In the genomic region with DNA sequence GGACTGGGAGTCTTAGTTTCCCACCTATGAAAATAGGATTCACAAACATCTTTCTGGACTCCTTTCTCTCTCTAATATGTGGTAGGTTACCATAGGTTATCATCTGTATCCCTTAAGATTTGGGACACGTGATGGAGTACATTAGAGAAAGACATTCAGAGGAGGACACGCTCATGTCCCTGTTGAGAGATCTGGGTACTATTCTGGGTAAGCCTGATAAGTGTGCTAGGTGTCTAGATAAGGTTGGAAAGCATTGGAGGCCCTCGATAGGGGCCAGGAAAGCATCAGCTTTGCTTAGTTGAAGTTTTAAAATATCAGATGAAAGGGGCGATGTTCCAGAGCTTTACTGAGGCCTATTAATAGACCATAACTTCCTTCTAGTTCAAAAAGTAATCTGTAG, we compare ENCODE assay signal across 28 mouse cellular contexts. TPM values are rescaled to one million over a fixed set of nuclear protein-coding genes. Genes with fewer than 3 reads are reported as not detected.
"Had no signal": no experiment of that assay in that cellular context is flagged by ENCODE, and none has a peak within 500 bp of the region (broad histone marks: within the 10 kb centered on the region; RNA-seq: fewer than 3 reads in every experiment).

No protein-coding gene starts in this region.

- H3K9ac ChIP-seq: lung, embryonic 15.5 days; midbrain, embryonic 12.5 days; neural tube, embryonic 13.5 days; neural tube, embryonic 15.5 days had no signal

- H3K27me3 ChIP-seq: lung, embryonic 15.5 days; midbrain, embryonic 12.5 days; neural tube, embryonic 13.5 days; neural tube, embryonic 15.5 days had no signal

- H3K36me3 ChIP-seq: lung, embryonic 15.5 days; midbrain, embryonic 10.5 days; midbrain, embryonic 12.5 days; neural tube, embryonic 13.5 days; neural tube, embryonic 15.5 days had no signal

- H3K9me3 ChIP-seq: lung, embryonic 15.5 days; midbrain, embryonic 10.5 days; midbrain, embryonic 12.5 days; neural tube, embryonic 13.5 days; neural tube, embryonic 15.5 days had no signal

- H3K4me3 ChIP-seq: lung, embryonic 15.5 days; midbrain, embryonic 10.5 days; midbrain, embryonic 12.5 days; myocyte; neural tube, embryonic 13.5 days; neural tube, embryonic 15.5 days had no signal

- H3K4me1 ChIP-seq: lung, embryonic 15.5 days; midbrain, embryonic 10.5 days; midbrain, embryonic 12.5 days; neural tube, embryonic 13.5 days; neural tube, embryonic 15.5 days had no signal

- H3K4me2 ChIP-seq: lung, embryonic 15.5 days; midbrain, embryonic 12.5 days; neural tube, embryonic 13.5 days; neural tube, embryonic 15.5 days had no signal

- H3K27ac ChIP-seq: lung, embryonic 15.5 days; midbrain, embryonic 10.5 days; midbrain, embryonic 12.5 days; neural tube, embryonic 13.5 days; neural tube, embryonic 15.5 days had no signal

- ATAC-seq: lung, postnatal 0 days; midbrain, embryonic 16.5 days had no signal

- DNase-seq: lung, adult 2 months; lung, postnatal 14 days; lung, postnatal 36 days; midbrain, embryonic 14.5 days; retina, postnatal 1 day; right cerebral cortex, adult 18-20 months; right cerebral cortex, postnatal 25 days; right cerebral cortex, postnatal 4 days; spleen, adult 18-20 months; thymus, adult 18-20 months; thymus, postnatal 25 days; thymus, postnatal 4 days had no signal

RNA-seq across cellular contexts. Expression of a gene that starts 15.4 kb away (rescaled TPM):
- polyA plus RNA-seq: myocyte had no signal

RNA-seq across cellular contexts. Expression of a gene that starts 43.5 kb away (rescaled TPM):
- total RNA-seq: liver, adult 2 months; megakaryocyte, adult 5-6 weeks; megakaryocyte-erythroid progenitor cell, adult 5-6 weeks had no signal
- polyA plus RNA-seq: liver, adult 2 months; lung, adult 2 months; lung, embryonic 15.5 days; lung, postnatal 0 days; midbrain, embryonic 10.5 days; midbrain, embryonic 12.5 days; midbrain, embryonic 14.5 days; midbrain, embryonic 16.5 days; myocyte; neural tube, embryonic 11.5 days; neural tube, embryonic 13.5 days; neural tube, embryonic 15.5 days; small intestine, adult 2 months; stomach, embryonic 14.5 days; stomach, embryonic 16.5 days; urinary bladder, adult 2 months had no signal
